Mouse (Mus musculus): ENCODE data around the gene Rab17. TPM values are rescaled to one million over a fixed set of nuclear protein-coding genes. Genes with fewer than 3 reads are reported as not detected.

Rab17 gene
- polyA plus RNA-seq, 1 experiment from 2014 or later = 2.9 TPM

DNA sequence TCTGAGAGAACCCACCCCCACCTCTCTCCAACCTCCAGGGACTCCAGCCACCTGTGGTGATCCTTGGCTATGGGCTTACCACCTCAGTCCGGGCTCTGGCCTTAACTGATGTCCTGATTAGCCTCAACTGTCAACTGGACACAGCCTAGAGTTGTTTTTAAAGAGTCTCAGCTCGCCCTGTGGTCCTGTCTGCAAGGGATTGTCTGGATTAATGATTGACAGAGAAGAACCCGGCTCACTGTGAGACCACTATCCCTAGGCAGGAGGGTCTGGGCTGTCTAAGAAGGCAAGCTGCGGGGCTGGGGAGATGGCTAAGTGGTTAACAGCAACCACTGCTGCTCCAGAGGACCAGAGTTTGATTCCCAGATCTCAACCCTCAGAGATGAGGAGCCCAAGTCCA, 6.9 kb downstream of the Rab17 start:
- Histone ChIP-seq H3K27ac (no peak overlapping the region), H3K4me2 (no peak overlapping the region), H3K9me3 (replicated peaks) (no peaks in the 10 kb centered on the region), H3K9ac (no peak overlapping the region), H3K27me3 (peaks cover 24% of the 10 kb centered on the region), H3K4me3 (no peak overlapping the region), H3K36me3 (no peaks in the 10 kb centered on the region), H3K4me1 (replicated peaks) (peaks cover 19% of the 10 kb centered on the region)
- 49% methylated on average over 4 of the region's 4 CpGs for WGBS
- no peak for ATAC-seq (replicated peaks; ENCODE audit: insufficient number of reproducible peaks, insufficient read depth, low FRiP score, low read depth)

DNA sequence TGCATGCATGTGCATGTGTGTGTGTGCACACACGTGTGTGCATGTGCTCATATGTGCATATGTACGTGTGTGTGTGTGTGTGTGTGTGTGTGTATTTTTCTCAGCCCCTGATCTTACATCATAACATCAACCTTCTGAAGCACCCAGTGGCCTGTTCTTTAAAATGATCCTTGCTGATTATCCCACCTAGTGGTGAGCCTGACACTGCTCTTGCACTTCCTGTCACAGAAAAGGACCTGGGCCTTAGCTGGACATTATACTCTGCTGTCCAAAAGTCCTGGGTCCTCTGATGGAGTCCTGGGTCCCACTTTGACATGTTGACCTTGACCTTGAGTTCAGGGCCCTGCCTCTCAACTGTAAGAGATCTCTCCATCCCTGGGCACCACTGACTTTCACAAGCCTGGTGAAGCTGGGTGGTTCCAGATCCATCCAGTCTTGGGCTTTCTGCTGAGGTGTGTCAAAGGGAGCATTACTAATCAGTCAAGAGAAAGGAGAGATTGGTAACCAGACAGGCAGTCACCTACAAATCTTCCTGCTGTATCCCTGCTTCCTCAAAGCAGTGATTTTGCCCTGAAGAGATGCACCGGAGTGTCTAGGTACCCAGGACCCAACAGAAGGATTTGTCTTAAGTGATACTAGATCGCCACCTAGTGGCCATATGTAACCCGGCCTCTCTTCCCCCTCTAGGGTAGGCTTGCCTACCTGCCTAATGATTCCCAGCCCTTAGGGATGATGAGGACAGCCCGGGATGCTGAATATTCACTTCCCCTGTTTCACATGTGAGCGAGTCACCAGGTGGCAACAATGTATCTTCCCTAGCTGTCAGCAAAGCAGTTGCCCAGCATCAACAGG, 13.0 kb downstream of the Rab17 start:
- WGBS = 29% methylated on average over 7 of the region's 7 CpGs

DNA sequence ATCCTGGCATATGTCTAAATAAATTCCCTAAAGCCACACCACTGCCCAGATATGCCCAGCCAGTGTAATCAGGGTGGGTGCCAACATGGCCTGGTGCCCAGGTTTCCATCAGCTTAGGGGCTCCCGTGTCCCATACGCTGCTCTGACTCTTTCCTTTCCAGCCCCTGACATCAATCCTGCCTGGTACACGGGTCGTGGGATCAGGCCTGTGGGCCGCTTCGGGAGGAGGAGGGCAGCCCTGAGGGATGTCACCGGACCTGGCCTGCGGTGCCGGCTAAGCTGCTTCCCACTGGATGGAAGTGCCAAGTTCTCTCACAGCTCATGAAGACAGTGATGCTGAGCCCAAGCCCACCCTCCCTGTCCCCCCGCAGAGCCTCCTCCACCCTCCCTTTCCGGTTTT, 15.8 kb downstream of the Rab17 start:
- no peak overlapping the region for H3K4me2 ChIP-seq
- H3K9ac ChIP-seq = no peak overlapping the region
- no peak overlapping the region for H3K4me3 ChIP-seq
- no peaks in the 10 kb centered on the region for H3K36me3 ChIP-seq
- H3K4me1 ChIP-seq (replicated peaks) = peaks cover 4% of the 10 kb centered on the region; the same call in 1 of the 2 replicates
- H3K9me3 ChIP-seq (replicated peaks) = no peaks in the 10 kb centered on the region
- H3K27me3 ChIP-seq = peaks cover 25% of the 10 kb centered on the region
- WGBS = 70% methylated on average over 11 of the region's 11 CpGs
- no peak overlapping the region for H3K27ac ChIP-seq
- ATAC-seq (replicated peaks; ENCODE audit: insufficient number of reproducible peaks, insufficient read depth, low FRiP score, low read depth) = no peak

More for the DNA sequence above, 13.0 kb downstream of the Rab17 start:
- Histone ChIP-seq H3K4me1 (replicated peaks) (peaks cover 4% of the 10 kb centered on the region; the same call in 1 of the 2 replicates), H3K9ac (no peak overlapping the region), H3K4me3 (no peak overlapping the region), H3K9me3 (replicated peaks) (no peaks in the 10 kb centered on the region), H3K27ac (no peak overlapping the region), H3K4me2 (no peak overlapping the region), H3K36me3 (no peaks in the 10 kb centered on the region), H3K27me3 (peaks cover 40% of the 10 kb centered on the region)
- ATAC-seq (replicated peaks; ENCODE audit: insufficient number of reproducible peaks, insufficient read depth, low FRiP score, low read depth) = no peak; the same call in 1 of the 2 replicates

DNA sequence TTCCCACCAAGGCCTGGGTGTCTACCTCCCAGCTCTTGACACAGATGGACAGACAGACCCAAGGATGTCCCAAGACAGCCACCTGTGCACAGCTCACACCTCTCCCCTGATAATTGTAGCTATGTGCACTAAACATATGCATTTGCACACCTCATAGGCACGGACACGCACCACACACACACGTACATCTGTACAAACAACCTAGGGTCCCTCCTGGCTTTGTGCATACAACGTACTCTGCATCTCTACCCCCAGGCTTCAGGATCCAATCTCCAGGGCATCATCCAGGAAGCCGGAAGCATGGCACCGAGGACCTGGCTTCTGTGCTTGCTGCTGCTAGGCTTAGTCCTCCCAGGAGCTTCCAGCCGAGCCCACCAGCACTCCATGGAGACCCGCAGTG, 16.7 kb downstream of the Rab17 start, which contains the start of gene Prlh:
Prlh (plus strand) TSS at position 301 of the 400 bp plus-strand sequence.
- 82% methylated on average over 8 of the region's 8 CpGs for WGBS
- H3K27me3 ChIP-seq = peaks cover 16% of the 10 kb centered on the region
- H3K9ac ChIP-seq = no peak within 1 kb of the TSS

DNA sequence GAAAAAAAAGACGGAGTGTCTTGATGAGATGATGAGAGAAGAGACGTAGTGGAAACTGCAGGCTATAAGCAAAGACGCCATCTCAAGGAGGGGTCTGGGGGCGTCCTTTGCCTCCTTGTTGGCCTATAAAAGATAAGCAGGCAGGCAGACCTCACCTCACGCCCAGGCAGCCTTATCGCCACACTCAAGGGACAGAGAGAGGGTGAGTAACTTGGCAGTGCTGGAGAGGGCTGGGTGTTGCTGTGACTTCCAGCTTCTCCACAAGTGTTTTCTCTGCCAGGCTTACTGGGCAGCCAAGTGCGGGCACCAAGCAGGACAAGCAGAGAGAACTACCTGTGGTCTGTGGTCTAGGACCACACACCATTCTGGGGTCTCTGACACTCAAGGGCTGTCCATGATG, 17.8 kb downstream of the Rab17 start:
- Histone ChIP-seq H3K36me3 (no peaks in the 10 kb centered on the region), H3K9ac (no peak overlapping the region)

More for the DNA sequence above, 16.7 kb downstream of the Rab17 start, which contains the start of gene Prlh:
- no peaks in the 10 kb centered on the region for H3K9me3 ChIP-seq (replicated peaks)
- H3K4me1 ChIP-seq (replicated peaks) = peaks cover 4% of the 10 kb centered on the region; the same call in 1 of the 2 replicates
- no peak within 1 kb of the TSS for H3K4me3 ChIP-seq
- no peak within 1 kb of the TSS for H3K27ac ChIP-seq
- no peak for ATAC-seq (replicated peaks; ENCODE audit: insufficient number of reproducible peaks, insufficient read depth, low FRiP score, low read depth)
- no peak within 1 kb of the TSS for H3K4me2 ChIP-seq
- H3K36me3 ChIP-seq = no peaks in the 10 kb centered on the region

DNA sequence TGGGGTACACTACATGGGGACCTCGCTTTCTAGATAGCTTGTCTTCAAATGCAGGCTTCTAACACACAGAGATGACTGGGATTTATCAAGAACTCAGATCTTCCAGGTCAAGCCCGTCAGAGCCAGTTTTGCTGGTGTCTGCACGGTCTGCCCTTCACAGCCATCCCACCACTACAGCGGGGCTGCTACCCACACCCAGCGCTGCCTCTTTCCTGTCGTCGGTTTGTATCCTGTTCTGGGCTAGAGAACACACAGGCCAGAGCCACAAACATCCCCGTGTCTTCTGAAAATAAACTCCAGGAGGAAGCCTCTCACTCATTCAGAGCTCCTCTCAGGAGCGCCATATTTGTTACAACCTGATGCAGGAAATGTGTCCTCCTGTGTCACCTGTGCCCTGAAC, 20.2 kb downstream of the Rab17 start:
- no peaks in the 10 kb centered on the region for H3K9me3 ChIP-seq (replicated peaks)
- peaks cover 9% of the 10 kb centered on the region for H3K27me3 ChIP-seq
- peaks cover 6% of the 10 kb centered on the region; the same call in 1 of the 2 replicates for H3K4me1 ChIP-seq (replicated peaks)
- H3K36me3 ChIP-seq = no peaks in the 10 kb centered on the region
- H3K9ac ChIP-seq = no peak overlapping the region
- no peak overlapping the region for H3K4me2 ChIP-seq
- H3K4me3 ChIP-seq = no peak overlapping the region
- no peak overlapping the region for H3K27ac ChIP-seq
- no peak for ATAC-seq (replicated peaks; ENCODE audit: insufficient number of reproducible peaks, insufficient read depth, low FRiP score, low read depth)
- 53% methylated on average over 9 of the region's 9 CpGs for WGBS

More for the DNA sequence above, 17.8 kb downstream of the Rab17 start:
- Histone ChIP-seq H3K27me3 (peaks cover 9% of the 10 kb centered on the region), H3K9me3 (replicated peaks) (no peaks in the 10 kb centered on the region), H3K4me1 (replicated peaks) (peaks cover 4% of the 10 kb centered on the region; the same call in 1 of the 2 replicates), H3K4me3 (no peak overlapping the region), H3K27ac (no peak overlapping the region), H3K4me2 (no peak overlapping the region)
- WGBS = 42% methylated on average over 7 of the region's 7 CpGs
- no peak for ATAC-seq (replicated peaks; ENCODE audit: insufficient number of reproducible peaks, insufficient read depth, low FRiP score, low read depth)

DNA sequence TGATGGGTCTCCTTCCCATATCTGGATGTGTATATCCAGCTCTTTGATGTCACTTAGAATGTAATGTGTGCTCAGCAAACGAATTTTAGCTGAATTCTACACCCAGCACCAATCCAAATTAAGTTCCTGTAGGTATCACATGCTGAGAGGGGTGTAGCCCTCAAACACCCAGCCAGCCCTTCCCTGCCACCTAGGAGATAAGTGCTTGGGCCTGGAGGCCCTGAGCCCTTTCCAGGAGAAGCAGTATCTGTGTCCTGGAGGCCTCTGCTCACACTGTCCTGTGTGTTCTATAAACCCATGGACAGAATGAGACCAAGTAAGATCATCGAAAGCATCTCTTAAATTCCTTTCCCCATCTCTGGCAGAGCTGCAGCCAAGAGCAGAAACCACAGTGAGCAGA, 22.2 kb downstream of the Rab17 start:
- no peak for ATAC-seq (replicated peaks; ENCODE audit: insufficient number of reproducible peaks, insufficient read depth, low FRiP score, low read depth)
- no peak overlapping the region for H3K27ac ChIP-seq
- 53% methylated on average over 2 of the region's 2 CpGs for WGBS

DNA sequence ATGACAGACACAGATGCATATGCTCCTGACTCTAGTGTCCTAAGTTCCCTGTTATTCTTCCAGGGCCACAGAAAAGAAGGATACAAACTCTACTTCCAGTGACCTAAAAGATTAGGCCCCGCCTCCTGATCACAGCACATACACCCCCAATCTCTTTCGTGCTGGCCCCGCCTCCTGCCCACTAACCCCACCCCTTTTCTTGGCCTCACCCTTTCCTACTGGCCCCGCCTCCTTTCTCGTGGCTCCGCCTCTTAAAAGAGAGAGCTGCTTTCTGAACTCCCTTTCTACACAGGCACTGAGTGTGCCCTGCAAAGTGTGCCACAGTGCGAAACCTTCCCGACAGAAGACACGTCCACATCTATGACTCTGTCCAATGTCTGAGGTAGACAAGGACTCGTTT, 24.3 kb downstream of the Rab17 start:
- 0 out of 2 replicates have a peak, but pooled peaks cover 2% of the 10 kb centered on the region for H3K4me1 ChIP-seq (replicated peaks)
- no peak overlapping the region for H3K4me3 ChIP-seq
- no peak overlapping the region for H3K9ac ChIP-seq
- H3K9me3 ChIP-seq (replicated peaks) = no peaks in the 10 kb centered on the region
- H3K36me3 ChIP-seq = no peaks in the 10 kb centered on the region
- no peak overlapping the region for H3K4me2 ChIP-seq
- H3K27me3 ChIP-seq = no peaks in the 10 kb centered on the region
- WGBS = 62% methylated on average over 10 of the region's 10 CpGs
- ATAC-seq (replicated peaks; ENCODE audit: insufficient number of reproducible peaks, insufficient read depth, low FRiP score, low read depth) = no peak
- no peak overlapping the region for H3K27ac ChIP-seq

More for the DNA sequence above, 22.2 kb downstream of the Rab17 start:
- Histone ChIP-seq H3K4me2 (no peak overlapping the region), H3K36me3 (no peaks in the 10 kb centered on the region), H3K27me3 (0 out of 2 replicates have a peak, but pooled peaks cover under 1% of the 10 kb centered on the region), H3K4me3 (no peak overlapping the region), H3K4me1 (replicated peaks) (peaks cover 6% of the 10 kb centered on the region; the same call in 1 of the 2 replicates), H3K9ac (no peak overlapping the region), H3K9me3 (replicated peaks) (no peaks in the 10 kb centered on the region)

DNA sequence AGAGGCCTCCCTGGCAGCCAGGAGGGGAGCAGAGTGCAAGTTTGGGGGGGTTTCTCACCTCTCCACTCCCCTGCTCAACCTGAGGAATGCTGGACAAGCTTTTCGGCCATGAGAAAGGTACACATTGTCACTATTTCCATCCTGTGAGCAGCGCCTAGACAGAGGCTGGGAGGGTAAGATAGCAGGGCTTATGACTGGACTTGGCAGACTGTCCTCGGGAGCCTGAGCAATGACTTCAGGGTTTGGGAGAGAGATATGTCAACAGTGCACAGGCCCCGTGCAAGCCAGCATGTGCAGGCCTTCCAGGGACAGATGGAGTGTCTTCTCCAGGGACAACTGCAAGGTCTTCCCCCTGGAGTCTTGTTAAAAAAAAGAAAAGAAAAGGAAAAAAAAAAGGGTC, 29.5 kb downstream of the Rab17 start:
- no peak overlapping the region for H3K27ac ChIP-seq
- WGBS = 42% methylated on average over 4 of the region's 4 CpGs
- H3K4me2 ChIP-seq = no peak overlapping the region
- H3K4me1 ChIP-seq (replicated peaks) = 0 out of 2 replicates have a peak, but pooled peaks cover 2% of the 10 kb centered on the region
- H3K27me3 ChIP-seq = no peaks in the 10 kb centered on the region
- no peak overlapping the region for H3K4me3 ChIP-seq
- no peaks in the 10 kb centered on the region for H3K9me3 ChIP-seq (replicated peaks)
- H3K9ac ChIP-seq = no peak overlapping the region
- no peaks in the 10 kb centered on the region for H3K36me3 ChIP-seq
- peak; percentile 65 for ATAC-seq (replicated peaks; ENCODE audit: insufficient number of reproducible peaks, insufficient read depth, low FRiP score, low read depth)

DNA sequence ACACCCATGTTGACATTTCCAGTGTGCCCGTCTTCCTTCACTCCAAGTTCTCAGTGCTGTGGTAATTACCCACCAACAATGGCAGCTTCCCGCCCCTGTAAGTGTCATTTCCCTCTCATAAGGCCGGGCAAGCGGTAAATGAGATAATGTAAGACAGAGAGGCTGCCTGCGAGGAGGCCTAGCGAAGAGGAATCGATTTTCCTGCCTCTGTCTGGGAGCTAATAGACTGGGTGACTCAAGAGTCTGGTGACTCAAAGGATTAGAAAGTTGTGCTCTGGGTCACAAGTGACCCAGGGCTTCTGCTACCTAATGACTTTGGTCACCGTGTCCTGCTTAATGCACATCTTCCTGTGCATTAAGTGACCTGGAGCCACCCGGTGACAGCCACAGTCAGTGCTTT, 32.5 kb downstream of the Rab17 start:
- no peak overlapping the region for H3K27ac ChIP-seq
- no peak overlapping the region for H3K4me3 ChIP-seq
- H3K4me2 ChIP-seq = no peak overlapping the region
- H3K9ac ChIP-seq = no peak overlapping the region
- no peaks in the 10 kb centered on the region for H3K9me3 ChIP-seq (replicated peaks)
- ATAC-seq (replicated peaks; ENCODE audit: insufficient number of reproducible peaks, insufficient read depth, low FRiP score, low read depth) = no peak
- H3K4me1 ChIP-seq (replicated peaks) = peaks cover 10% of the 10 kb centered on the region
- H3K36me3 ChIP-seq = no peaks in the 10 kb centered on the region
- 0 out of 2 replicates have a peak, but pooled peaks cover 7% of the 10 kb centered on the region for H3K27me3 ChIP-seq
- WGBS = 72% methylated on average over 9 of the region's 9 CpGs

DNA sequence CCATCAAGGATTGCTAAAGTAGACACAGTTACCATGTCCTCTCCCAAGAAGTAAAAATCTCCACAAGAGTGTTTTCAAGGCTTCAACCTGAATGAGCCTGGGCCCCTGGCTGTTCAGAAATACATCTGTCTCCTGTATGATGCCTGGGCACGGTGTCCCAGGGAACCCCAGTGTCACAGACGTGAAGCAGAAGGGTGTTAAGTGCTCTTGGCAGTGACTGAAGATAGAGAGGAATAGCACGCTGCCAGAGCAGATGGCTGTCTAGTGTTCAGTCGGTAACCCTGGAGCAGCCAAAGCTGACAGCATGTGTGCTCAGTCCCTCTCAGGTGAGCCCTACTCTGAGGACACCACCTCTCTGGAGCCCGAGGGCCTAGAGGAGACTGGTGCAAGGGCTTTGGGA, 36.5 kb downstream of the Rab17 start:
- Histone ChIP-seq H3K27me3 (0 out of 2 replicates have a peak, but pooled peaks cover 7% of the 10 kb centered on the region), H3K4me2 (no peak overlapping the region), H3K4me1 (replicated peaks) (peaks cover 16% of the 10 kb centered on the region), H3K9ac (no peak overlapping the region), H3K27ac (no peak overlapping the region), H3K36me3 (no peaks in the 10 kb centered on the region), H3K9me3 (replicated peaks) (no peaks in the 10 kb centered on the region), H3K4me3 (no peak overlapping the region)
- 39% methylated on average over 5 of the region's 5 CpGs for WGBS
- no peak; the same call in 1 of the 2 replicates for ATAC-seq (replicated peaks; ENCODE audit: insufficient number of reproducible peaks, insufficient read depth, low FRiP score, low read depth)
